Mouse (Mus musculus): ENCODE results near the gene Slc25a42. TPM values are rescaled to one million over a fixed set of nuclear protein-coding genes. Genes with fewer than 3 reads are reported as not detected.
A peak's percentile ranks its signal among the peaks of the same experiment; 100 is the strongest.

Slc25a42 gene
- 7.6 and 12.5 TPM in 2 replicates for polyA plus RNA-seq (2015; fragmentation: Nextera tagmentation; extraction: Ambion mirVana)

DNA sequence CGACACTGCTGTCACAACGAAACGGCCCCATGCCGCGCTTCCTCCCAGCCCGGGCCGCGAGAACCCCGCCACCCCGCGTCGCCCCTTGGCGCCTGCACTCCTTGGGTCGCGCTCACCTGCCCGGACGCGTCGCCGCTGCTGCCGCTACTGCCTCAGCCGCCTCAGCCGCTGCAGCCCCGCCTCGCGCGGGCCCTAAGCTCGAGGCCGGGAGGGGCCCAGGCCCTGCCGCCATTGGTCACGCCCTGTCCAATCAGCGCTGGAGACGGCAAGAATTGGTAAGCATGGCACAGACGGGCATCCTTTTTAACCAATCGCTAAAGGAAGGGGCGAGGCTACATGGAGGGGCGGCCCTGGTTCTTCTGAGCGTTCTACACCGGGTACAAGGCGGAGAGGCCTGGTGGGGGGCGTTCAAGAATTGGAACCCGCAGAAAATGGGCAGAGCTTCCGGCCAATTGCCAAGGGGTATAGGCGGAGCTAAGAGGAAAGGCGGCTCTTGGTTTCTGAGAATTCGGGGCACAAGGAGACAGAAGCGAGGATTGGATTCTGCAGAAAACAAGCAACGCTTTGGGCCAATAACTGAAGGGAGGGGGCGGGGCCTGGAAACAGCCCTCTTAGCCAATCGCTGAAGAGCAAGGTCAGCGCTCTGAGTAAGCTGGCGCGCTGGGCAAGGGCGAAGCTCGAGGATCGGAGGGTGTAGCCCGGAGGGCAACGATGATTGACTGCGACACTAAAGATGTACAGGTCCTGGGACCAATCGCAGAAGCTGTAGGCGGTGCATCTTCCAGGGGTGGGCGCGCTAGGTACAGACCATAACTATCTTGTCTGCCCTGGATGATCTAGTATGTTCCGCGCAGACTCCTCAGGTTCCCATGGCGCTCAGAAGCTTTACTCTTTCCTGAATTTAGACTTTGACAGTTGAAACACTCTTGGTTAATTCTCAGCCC lies at the start of gene Slc25a42:
Gene Slc25a42 (minus strand): TSS at position 194 of the 944 bp plus-strand sequence.
- ATAC-seq (replicated peaks; ENCODE audit: insufficient number of reproducible peaks, insufficient read depth, low FRiP score, low read depth), result peak; percentile 97
- H3K27me3 ChIP-seq, result no peaks in the 10 kb centered on the region
- peak within 1 kb of the TSS; percentile 83 for H3K27ac ChIP-seq
- H3K4me3 ChIP-seq, result peak within 1 kb of the TSS; percentile 80
- peaks cover 19% of the 10 kb centered on the region for H3K4me1 ChIP-seq (replicated peaks)
- no peaks in the 10 kb centered on the region for H3K9me3 ChIP-seq (replicated peaks)
- H3K4me2 ChIP-seq, result peak within 1 kb of the TSS; percentile 95
- H3K36me3 ChIP-seq, result no peaks in the 10 kb centered on the region
- WGBS, result under 1% methylated on average over 66 of the region's 66 CpGs
- peak within 1 kb of the TSS; percentile 83 for H3K9ac ChIP-seq

DNA sequence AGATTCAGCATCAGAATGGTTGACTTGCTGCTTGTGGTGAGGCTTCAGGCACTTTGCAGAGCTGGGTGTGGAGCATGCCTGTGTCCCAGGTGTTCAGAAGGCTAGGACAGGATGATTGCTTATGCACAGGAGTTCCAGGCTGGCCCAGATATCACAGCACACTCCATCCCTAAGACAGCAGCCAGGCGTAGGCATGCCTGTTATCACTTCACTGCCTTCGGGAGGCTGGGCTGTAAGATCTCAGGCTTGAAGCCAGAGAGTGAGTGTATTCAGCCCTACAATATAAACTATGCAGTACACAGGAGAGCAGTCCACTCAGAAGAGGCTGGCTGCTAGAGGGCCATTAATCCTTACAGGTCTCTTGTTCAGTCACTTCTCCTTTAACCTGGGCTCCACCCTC lies 46.9 kb upstream of the Slc25a42 start:
- peak overlapping the region; percentile 80 for H3K27ac ChIP-seq
- no peak overlapping the region for H3K4me2 ChIP-seq
- peak; percentile 70 for ATAC-seq (replicated peaks; ENCODE audit: insufficient number of reproducible peaks, insufficient read depth, low FRiP score, low read depth)
- no peaks in the 10 kb centered on the region for H3K27me3 ChIP-seq
- no peak overlapping the region for H3K9ac ChIP-seq
- H3K36me3 ChIP-seq, result peaks cover 93% of the 10 kb centered on the region
- peaks cover 22% of the 10 kb centered on the region for H3K4me1 ChIP-seq (replicated peaks)
- no peak overlapping the region for H3K4me3 ChIP-seq
- no peaks in the 10 kb centered on the region for H3K9me3 ChIP-seq (replicated peaks)
- 25% methylated on average over 2 of the region's 2 CpGs for WGBS

DNA sequence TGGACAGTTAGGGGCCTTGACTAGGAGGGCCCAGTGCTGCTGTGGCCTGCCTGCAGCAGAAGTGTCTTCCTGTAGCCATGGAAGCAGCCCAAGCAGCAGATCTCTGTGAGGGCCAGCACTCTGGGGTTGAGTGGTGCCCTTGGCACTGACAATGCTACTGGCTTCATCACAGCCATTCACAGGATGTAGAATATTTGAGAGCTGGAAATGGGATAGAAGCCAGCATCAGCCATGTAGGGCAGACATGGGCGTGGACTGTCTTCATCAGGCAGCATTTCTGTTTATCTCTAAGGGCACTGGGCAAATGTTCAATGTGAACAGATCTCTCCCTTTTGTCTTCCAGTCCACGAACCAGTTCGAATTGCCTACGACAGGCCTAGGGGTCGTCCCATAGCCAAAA lies 46.5 kb upstream of the Slc25a42 start:
- Histone ChIP-seq H3K27me3 (no peaks in the 10 kb centered on the region), H3K27ac (peak overlapping the region; percentile 80), H3K9ac (no peak overlapping the region; the same call in 1 of the 2 replicates), H3K36me3 (peaks cover 94% of the 10 kb centered on the region), H3K4me2 (no peak overlapping the region), H3K4me3 (no peak overlapping the region), H3K4me1 (replicated peaks) (peaks cover 22% of the 10 kb centered on the region), H3K9me3 (replicated peaks) (no peaks in the 10 kb centered on the region)
- WGBS, result 63% methylated on average over 5 of the region's 5 CpGs
- ATAC-seq (replicated peaks; ENCODE audit: insufficient number of reproducible peaks, insufficient read depth, low FRiP score, low read depth), result peak; percentile 63

- no peak overlapping the region for H3K4me3 ChIP-seq
- H3K4me1 ChIP-seq (replicated peaks), result peaks cover 22% of the 10 kb centered on the region
- WGBS, result 82% methylated on average over 3 of the region's 3 CpGs
- no peak overlapping the region for H3K9ac ChIP-seq
- no peaks in the 10 kb centered on the region for H3K27me3 ChIP-seq
- H3K27ac ChIP-seq, result no peak overlapping the region
- no peaks in the 10 kb centered on the region for H3K9me3 ChIP-seq (replicated peaks)
- ATAC-seq (replicated peaks; ENCODE audit: insufficient number of reproducible peaks, insufficient read depth, low FRiP score, low read depth), result no peak
- H3K36me3 ChIP-seq, result peaks cover 94% of the 10 kb centered on the region
- H3K4me2 ChIP-seq, result no peak overlapping the region
Observed at GRCm38 (mm10) chr8:70257456-70257855, 45.4 kb upstream of the Slc25a42 start.

DNA sequence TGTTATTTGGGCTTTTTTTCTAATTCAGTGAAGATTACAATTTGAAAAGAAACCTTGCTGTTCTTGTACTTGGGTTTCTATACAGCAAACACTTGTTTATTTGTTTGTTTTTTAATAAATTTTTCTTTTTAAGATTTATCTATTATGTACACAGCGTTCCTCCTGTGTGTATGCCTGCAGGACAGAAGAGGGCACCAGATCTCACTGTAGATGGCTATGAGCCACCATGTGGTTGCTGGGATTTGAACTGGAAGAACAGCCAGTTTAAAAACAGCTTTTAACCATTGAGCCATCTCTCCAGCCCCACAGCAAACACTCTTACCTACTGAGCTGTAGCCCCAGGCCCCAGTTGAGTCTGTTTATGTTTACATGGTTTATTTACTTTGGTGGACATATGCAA lies 42.5 kb upstream of the Slc25a42 start:
- 83% methylated on average over 1 of the region's 1 CpGs for WGBS
- Histone ChIP-seq H3K9me3 (replicated peaks) (no peaks in the 10 kb centered on the region), H3K4me2 (no peak overlapping the region), H3K27ac (no peak overlapping the region), H3K4me1 (replicated peaks) (peaks cover 19% of the 10 kb centered on the region), H3K4me3 (no peak overlapping the region), H3K36me3 (peaks cover 91% of the 10 kb centered on the region), H3K9ac (no peak overlapping the region), H3K27me3 (no peaks in the 10 kb centered on the region)
- ATAC-seq (replicated peaks; ENCODE audit: insufficient number of reproducible peaks, insufficient read depth, low FRiP score, low read depth), result no peak

DNA sequence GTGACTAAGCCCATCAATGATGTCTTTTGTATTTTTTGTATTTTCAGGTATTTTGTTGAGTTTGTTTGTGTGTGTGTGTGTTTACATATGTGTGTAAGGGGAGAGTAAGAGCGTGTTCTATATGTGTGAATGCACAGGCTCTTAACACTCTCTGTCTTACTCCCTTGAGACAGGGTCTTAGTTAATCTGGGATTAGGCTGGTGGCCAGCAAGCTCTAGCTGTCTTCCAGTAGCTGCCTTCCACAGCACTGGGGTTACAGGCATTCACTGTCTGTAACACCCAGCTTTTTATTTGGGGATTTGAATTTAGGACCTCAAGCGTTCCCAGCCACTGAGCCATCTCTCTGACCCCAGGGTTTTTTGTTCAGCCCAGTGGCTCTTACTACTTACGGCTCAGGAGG lies 35.7 kb upstream of the Slc25a42 start:
- no peak overlapping the region for H3K4me3 ChIP-seq
- WGBS, result 93% methylated on average over 3 of the region's 3 CpGs
- H3K9ac ChIP-seq, result no peak overlapping the region
- H3K9me3 ChIP-seq (replicated peaks), result no peaks in the 10 kb centered on the region
- no peaks in the 10 kb centered on the region for H3K27me3 ChIP-seq
- H3K27ac ChIP-seq, result no peak overlapping the region
- H3K4me2 ChIP-seq, result no peak overlapping the region
- H3K4me1 ChIP-seq (replicated peaks), result no peaks in the 10 kb centered on the region
- no peak for ATAC-seq (replicated peaks; ENCODE audit: insufficient number of reproducible peaks, insufficient read depth, low FRiP score, low read depth)
- peaks cover 89% of the 10 kb centered on the region for H3K36me3 ChIP-seq

- Histone ChIP-seq H3K27me3 (no peaks in the 10 kb centered on the region), H3K9ac (no peak overlapping the region), H3K4me2 (no peak overlapping the region), H3K4me3 (no peak overlapping the region), H3K4me1 (replicated peaks) (no peaks in the 10 kb centered on the region), H3K9me3 (replicated peaks) (no peaks in the 10 kb centered on the region), H3K27ac (no peak overlapping the region), H3K36me3 (peaks cover 89% of the 10 kb centered on the region)
- WGBS, result 82% methylated on average over 6 of the region's 6 CpGs
- ATAC-seq (replicated peaks; ENCODE audit: insufficient number of reproducible peaks, insufficient read depth, low FRiP score, low read depth), result no peak
Observed at GRCm38 (mm10) chr8:70246622-70247021, 34.5 kb upstream of the Slc25a42 start.

- Histone ChIP-seq H3K36me3 (peaks cover 83% of the 10 kb centered on the region), H3K4me2 (no peak overlapping the region), H3K9me3 (replicated peaks) (no peaks in the 10 kb centered on the region), H3K27me3 (no peaks in the 10 kb centered on the region), H3K4me3 (no peak overlapping the region), H3K27ac (no peak overlapping the region), H3K4me1 (replicated peaks) (peaks cover 6% of the 10 kb centered on the region), H3K9ac (no peak overlapping the region)
- 89% methylated on average over 5 of the region's 5 CpGs for WGBS
- ATAC-seq (replicated peaks; ENCODE audit: insufficient number of reproducible peaks, insufficient read depth, low FRiP score, low read depth), result no peak
Observed at GRCm38 (mm10) chr8:70240642-70241041, 28.5 kb upstream of the Slc25a42 start.

GRCm38 (mm10) chr8:70237842-70238241 lies 25.7 kb upstream of the Slc25a42 start:
- Histone ChIP-seq H3K36me3 (peaks cover 61% of the 10 kb centered on the region), H3K9me3 (replicated peaks) (no peaks in the 10 kb centered on the region)
- 64% methylated on average over 2 of the region's 2 CpGs for WGBS

DNA sequence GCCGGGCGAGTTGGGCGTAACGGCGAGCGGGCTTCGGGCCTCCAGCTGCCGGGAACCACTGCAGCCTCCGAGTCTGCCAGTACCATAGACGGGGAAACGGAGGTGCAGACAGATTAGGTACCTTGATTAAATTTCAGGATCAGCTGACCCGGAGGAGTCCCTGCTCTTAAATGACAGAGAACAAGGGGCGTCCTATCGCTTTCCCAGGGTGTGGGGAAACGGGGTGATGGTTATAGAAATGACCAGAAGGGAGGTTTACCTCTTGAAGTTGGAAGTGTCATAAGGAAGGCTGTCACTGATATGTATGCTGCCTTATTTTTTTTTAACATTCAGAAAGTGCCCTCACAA lies 22.6 kb upstream of the Slc25a42 start:
- ATAC-seq (replicated peaks; ENCODE audit: insufficient number of reproducible peaks, insufficient read depth, low FRiP score, low read depth), result no peak
- H3K4me2 ChIP-seq, result peak overlapping the region; percentile 84
- peak overlapping the region; percentile 93 for H3K27ac ChIP-seq
- H3K4me1 ChIP-seq (replicated peaks), result peaks cover 20% of the 10 kb centered on the region
- H3K36me3 ChIP-seq, result peaks cover 42% of the 10 kb centered on the region
- H3K9ac ChIP-seq, result peak overlapping the region; percentile 76
- no peaks in the 10 kb centered on the region for H3K27me3 ChIP-seq
- peak overlapping the region; percentile 78 for H3K4me3 ChIP-seq
- no peaks in the 10 kb centered on the region for H3K9me3 ChIP-seq (replicated peaks)
- 0% methylated on average over 15 of the region's 15 CpGs for WGBS

More at GRCm38 (mm10) chr8:70237842-70238241, 25.7 kb upstream of the Slc25a42 start:
- no peak overlapping the region for H3K27ac ChIP-seq
- no peak overlapping the region for H3K4me3 ChIP-seq
- no peak for ATAC-seq (replicated peaks; ENCODE audit: insufficient number of reproducible peaks, insufficient read depth, low FRiP score, low read depth)
- H3K27me3 ChIP-seq, result no peaks in the 10 kb centered on the region
- H3K4me2 ChIP-seq, result no peak overlapping the region
- H3K4me1 ChIP-seq (replicated peaks), result peaks cover 20% of the 10 kb centered on the region
- H3K9ac ChIP-seq, result no peak overlapping the region

- Histone ChIP-seq H3K36me3 (peaks cover 44% of the 10 kb centered on the region), H3K27me3 (no peaks in the 10 kb centered on the region), H3K9me3 (replicated peaks) (no peaks in the 10 kb centered on the region), H3K4me3 (peak within 1 kb of the TSS; percentile 78), H3K4me2 (peak within 1 kb of the TSS; percentile 84), H3K9ac (peak within 1 kb of the TSS; percentile 76), H3K27ac (peak within 1 kb of the TSS; percentile 93), H3K4me1 (replicated peaks) (peaks cover 20% of the 10 kb centered on the region)
- WGBS, result under 1% methylated on average over 67 of the region's 67 CpGs
- ATAC-seq (replicated peaks; ENCODE audit: insufficient number of reproducible peaks, insufficient read depth, low FRiP score, low read depth), result peak; percentile 97
Observed at GRCm38 (mm10) chr8:70234080-70234780, 22.1 kb upstream of the Slc25a42 start, which contains the start of the genes Sugp2 and Armc6. Sugp2 (plus strand) TSS chr8:70234226. Armc6 (minus strand) TSS chr8:70234466.

All from heart, embryonic 15.5 days (tissue).